Mouse (Mus musculus) adrenal gland, postnatal 4 days (tissue): ENCODE measurements around the gene Mpeg1. TPM values are rescaled to one million over a fixed set of nuclear protein-coding genes. Genes with fewer than 3 reads are reported as not detected.

Experiments
- DNase-seq, 2 experiments: peaks; one replicate each; pipeline ENCODE4 v3.0.0; 2021 to 2022; ENCODE audit warnings: low spot score in 2 of 2, mixed read lengths in 2 of 2
- total RNA-seq, 2 experiments: library from RNA; stranded (reverse); gene quantifications; 2 replicates each; pipeline ENCODE4 v1.2.3; 2021

Gene Mpeg1
- total RNA-seq, 2 experiments from 2014 or later: 22.3 to 23.5 TPM

- DNase-seq: no peak
Measured at GRCm38 (mm10) chr19:12464674-12465073, 4.1 kb downstream of the Mpeg1 start.

GRCm38 (mm10) chr19:12465530-12466144 lies 5.1 kb downstream of the Mpeg1 start:
- no peak for DNase-seq

- DNase-seq: no peak
Measured at GRCm38 (mm10) chr19:12466204-12466603, 5.6 kb downstream of the Mpeg1 start.

GRCm38 (mm10) chr19:12467436-12467835 lies 6.9 kb downstream of the Mpeg1 start:
- DNase-seq: no peak

GRCm38 (mm10) chr19:12471866-12472265 lies 11.3 kb downstream of the Mpeg1 start:
- no peak for DNase-seq

- no peak for DNase-seq
Measured at GRCm38 (mm10) chr19:12472381-12472976, 11.9 kb downstream of the Mpeg1 start.

GRCm38 (mm10) chr19:12473201-12473641 lies 12.6 kb downstream of the Mpeg1 start:
- no peak for DNase-seq

DNA sequence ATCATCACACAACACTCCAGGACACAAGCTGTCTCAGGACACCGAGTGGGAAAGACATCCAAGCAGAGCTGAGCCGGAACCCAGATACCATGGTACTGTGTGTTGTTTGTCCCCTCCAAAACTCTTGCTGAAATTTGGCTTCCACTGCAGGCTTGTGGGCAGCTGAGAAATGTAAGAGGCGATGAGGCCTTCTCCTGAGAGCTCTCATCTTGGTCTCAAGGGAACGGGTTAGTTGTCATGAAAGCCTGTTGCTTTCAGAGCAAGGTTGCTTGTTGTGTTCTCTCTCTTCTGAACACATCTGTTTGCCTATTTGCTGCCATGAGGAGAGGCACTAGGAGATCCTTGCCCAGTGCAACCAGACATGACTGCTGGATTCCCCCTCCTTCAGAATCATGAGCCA lies 13.4 kb downstream of the Mpeg1 start:
- no peak for DNase-seq

GRCm38 (mm10) chr19:12475380-12476250 lies 15.0 kb downstream of the Mpeg1 start:
- peak; percentile 69 to 82 for DNase-seq

GRCm38 (mm10) chr19:12476721-12477270 lies 16.2 kb downstream of the Mpeg1 start:
- DNase-seq: no peak

DNA sequence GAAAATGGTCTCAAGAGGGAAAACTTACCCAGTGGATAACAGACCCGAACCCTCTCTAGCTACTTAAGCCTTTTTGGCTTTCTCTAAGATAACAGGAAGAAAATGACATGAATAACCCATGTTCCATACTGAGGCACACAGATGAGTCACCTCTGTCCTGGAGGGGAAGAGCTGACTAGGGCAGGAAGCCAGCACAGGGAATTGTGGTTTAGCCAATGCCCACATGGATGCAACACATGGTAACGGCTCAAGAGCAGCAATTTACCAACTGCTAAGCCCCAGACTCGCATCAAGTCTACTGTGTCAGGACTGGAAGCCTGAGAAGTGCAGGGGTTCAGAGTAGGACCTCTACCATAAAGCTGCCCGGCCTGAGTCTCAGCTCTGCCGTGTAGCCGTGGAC lies 17.8 kb downstream of the Mpeg1 start:
- no peak for DNase-seq

DNA sequence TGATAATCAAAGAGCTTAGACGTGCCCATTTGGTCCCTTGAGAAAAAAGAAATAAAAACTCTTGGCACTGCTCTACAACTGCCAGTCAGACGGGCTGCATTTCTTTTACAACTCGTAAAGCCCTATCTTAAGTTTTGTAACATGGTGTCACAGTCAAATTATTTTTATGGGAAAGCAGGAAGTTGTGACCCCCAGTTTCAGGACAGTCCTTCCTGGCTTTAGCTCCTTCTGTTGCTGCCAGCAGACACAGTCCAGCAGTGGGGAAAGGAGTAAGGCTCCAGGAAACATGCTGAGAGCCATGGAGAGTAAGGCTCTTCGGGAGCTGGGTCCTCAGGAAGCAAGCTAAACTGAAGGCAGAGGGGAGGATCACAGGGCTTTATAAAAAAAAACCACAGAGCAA lies 23.2 kb downstream of the Mpeg1 start:
- no peak for DNase-seq

GRCm38 (mm10) chr19:12484210-12484609 lies 23.6 kb downstream of the Mpeg1 start:
- no peak for DNase-seq

- no peak for DNase-seq
Measured at GRCm38 (mm10) chr19:12485223-12485622, 24.6 kb downstream of the Mpeg1 start.

DNA sequence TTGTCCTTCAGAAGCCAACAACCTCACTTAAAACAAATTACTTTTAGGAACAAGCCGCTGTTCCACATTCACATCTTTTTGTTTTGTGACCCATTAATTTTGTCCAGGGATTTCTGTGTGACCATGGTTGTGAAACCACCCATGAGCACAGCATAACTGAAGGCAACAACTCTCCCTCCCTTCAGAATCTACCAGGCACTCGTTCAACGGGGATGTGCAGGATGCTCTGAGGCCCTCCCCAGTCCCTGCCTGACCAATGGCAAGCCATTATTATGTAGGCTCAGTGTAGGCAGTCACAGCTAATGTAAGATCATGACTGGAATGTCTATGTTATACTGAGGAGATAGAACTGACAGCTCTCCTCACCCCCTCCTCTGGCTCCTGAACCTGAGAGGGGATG lies 25.1 kb downstream of the Mpeg1 start:
- no peak for DNase-seq

- DNase-seq: peak in 1 of 2 experiments; percentile 59
Measured at GRCm38 (mm10) chr19:12486875-12487274, 26.3 kb downstream of the Mpeg1 start.

DNA sequence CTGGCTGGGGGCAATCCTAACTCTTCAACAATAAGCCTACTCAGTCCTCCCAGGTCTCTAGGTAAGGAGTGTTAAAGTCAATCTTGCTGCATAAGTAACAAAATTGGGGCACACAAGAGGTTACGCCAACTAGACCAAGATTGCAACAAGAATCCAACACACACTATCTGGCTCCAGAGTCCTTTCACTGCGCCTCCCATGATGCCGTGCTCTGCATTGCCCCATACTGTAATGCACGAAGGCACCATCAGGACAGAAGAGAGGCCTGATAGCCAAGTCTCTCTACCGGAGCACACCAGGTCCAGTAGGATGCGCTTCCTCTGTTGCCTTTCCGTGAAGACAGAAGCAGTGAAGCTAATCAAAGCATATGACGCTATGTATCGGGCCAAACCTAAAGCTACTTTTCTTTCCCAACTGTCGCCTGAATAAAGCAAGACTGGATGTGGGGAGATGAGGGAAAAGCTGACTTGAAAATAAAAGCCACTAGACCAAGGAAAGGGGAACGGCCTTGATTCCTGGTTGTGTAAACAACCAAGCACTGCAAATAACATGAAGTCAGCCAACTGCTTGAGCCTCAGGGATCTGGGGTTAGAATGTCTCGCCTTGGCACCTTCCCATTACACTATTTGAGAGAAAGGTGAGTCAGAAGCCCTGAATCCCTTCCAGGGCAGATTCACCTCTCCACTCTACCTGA lies 27.1 kb downstream of the Mpeg1 start:
- no peak for DNase-seq

- no peak for DNase-seq
Measured at GRCm38 (mm10) chr19:12488205-12488966, 27.8 kb downstream of the Mpeg1 start.

- peak in 1 of 2 experiments; percentile 19 for DNase-seq
Measured at GRCm38 (mm10) chr19:12488969-12489674, 28.5 kb downstream of the Mpeg1 start.
